Mouse (Mus musculus): ENCODE measurements around the gene Ksr2. TPM values are rescaled to one million over a fixed set of nuclear protein-coding genes. Genes with fewer than 3 reads are reported as not detected.

Gene Ksr2
- total and polyA plus RNA-seq, 3 experiments: 0.36 to 1.3 (median 1.2) TPM

- no peaks in the 10 kb centered on the region for H3K79me2 ChIP-seq (replicated peaks; ENCODE audit: control insufficient read depth, extremely low read depth, insufficient read depth, poor library complexity, severe bottlenecking)
- H3K9me3 ChIP-seq (replicated peaks; ENCODE audit: low read length): no peaks in the 10 kb centered on the region
- H3K4me3 ChIP-seq (replicated peaks in 1 of 3; ENCODE audit: low read depth in 2 of 3, low read length in 2 of 3, poor library complexity in 1 of 3): no peak overlapping the region
- H3K36me3 ChIP-seq (replicated peaks in 1 of 2; ENCODE audit: control insufficient read depth in 1 of 2, insufficient read depth in 1 of 2, low read length in 1 of 2): no peaks in the 10 kb centered on the region
- H3K27me3 ChIP-seq (replicated peaks): no peaks in the 10 kb centered on the region
- H3K4me2 ChIP-seq (ENCODE audit: insufficient read depth, low read depth, poor library complexity, severe bottlenecking): no peak overlapping the region
- H3K4me1 ChIP-seq (ENCODE audit: control insufficient read depth in 1 of 2, insufficient read depth in 2 of 2): no peaks in the 10 kb centered on the region
- H3K9ac ChIP-seq (ENCODE audit: insufficient read depth, low read depth): no peak overlapping the region
- no peak for DNase-seq (ENCODE audit: extremely low read depth)
- TF ChIP-seq CHD1 (IDR thresholded peaks at IDR 0.05; ENCODE audit: low read depth, low read length) (no peak), ZMIZ1 (IDR thresholded peaks at IDR 0.05; ENCODE audit: low read depth, low read length) (no peak), MYC (IDR thresholded peaks at IDR 0.05; ENCODE audit: low read depth, low read length) (no peak), BHLHE40 (IDR thresholded peaks at IDR 0.05; ENCODE audit: low read depth, low read length) (no peak), ZKSCAN1 (IDR thresholded peaks at IDR 0.05; ENCODE audit: borderline replicate concordance, low read depth, low read length) (no peak)
- H3K27ac ChIP-seq (ENCODE audit: insufficient read depth, low read depth): no peak overlapping the region
- in situ Hi-C loops (cut with MboI; ENCODE audit: low pct_ligation_motif_present, low pct_unique_long_range_greater_than_20kb, low sequenced_read_pairs) (no loop called here), dilution Hi-C loops (cut with MboI; ENCODE audit: extremely low pct_ligation_motif_present, extremely low pct_unique_long_range_greater_than_20kb, low sequenced_read_pairs) (no loop called here)
These were observed 245.8 kb downstream of the Ksr2 start for GRCm38 (mm10) chr5:117659596-117659995.

DNA sequence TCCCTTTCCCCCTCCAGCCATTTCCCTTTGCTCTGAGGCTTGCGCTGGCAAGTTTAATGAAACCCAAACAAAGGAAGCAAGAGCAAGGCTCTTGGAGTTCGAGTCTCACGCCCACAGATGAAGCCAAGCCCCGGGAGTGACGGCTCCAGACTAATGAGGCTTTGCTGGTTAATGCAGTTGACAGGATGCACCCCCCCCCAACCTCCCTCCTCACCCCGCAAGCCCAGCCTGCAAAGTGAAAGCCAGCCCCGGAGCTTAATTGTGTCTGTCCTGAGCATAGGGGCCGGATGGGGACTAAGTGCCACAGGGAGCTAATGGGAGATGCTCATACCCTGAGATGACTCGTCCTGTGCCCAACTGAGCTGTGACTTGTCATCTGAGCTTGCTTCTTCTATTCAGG is 251.4 kb downstream of the Ksr2 start:
- no peak overlapping the region for H3K4me2 ChIP-seq (ENCODE audit: insufficient read depth, low read depth, poor library complexity, severe bottlenecking)
- no peaks in the 10 kb centered on the region for H3K79me2 ChIP-seq (replicated peaks; ENCODE audit: control insufficient read depth, extremely low read depth, insufficient read depth, poor library complexity, severe bottlenecking)
- DNase-seq (ENCODE audit: extremely low read depth): no peak

DNA sequence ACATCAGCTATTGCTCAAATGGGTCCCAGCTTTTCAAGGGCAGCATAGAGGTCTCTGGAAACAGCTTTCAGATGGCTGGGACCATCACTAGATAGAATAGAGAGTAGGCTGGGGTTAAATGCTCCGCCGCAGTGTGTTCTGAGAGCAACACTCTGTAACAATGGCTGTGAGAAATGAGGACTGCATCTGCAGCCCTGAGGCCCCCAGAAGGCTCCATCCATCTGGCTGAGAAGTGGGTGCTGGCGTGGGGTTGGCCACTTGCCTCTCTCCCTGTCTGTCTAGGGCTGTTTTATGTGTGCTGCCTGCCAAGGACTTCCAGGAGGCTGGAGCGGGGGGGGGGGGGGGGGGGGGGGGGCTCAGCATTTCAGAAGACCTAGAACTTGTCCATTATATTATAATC is 253.5 kb downstream of the Ksr2 start:
- no peak for TF ChIP-seq POLR2AphosphoS2 (IDR thresholded peaks at IDR 0.05; ENCODE audit: low read depth, low read length)
- TF ChIP-seq TCF12 (IDR thresholded peaks at IDR 0.05; ENCODE audit: low read depth, low read length): no peak
- TF ChIP-seq SMC3 (IDR thresholded peaks at IDR 0.05; ENCODE audit: low read depth, low read length): no peak
- TF ChIP-seq CTCF (conservative IDR thresholded peaks at IDR 0.05 in 1 of 2, IDR thresholded peaks at IDR 0.05 in 1 of 2; ENCODE audit: low read depth in 2 of 2, low read length in 2 of 2): no peak
- TF ChIP-seq ELF1 (IDR thresholded peaks at IDR 0.05; ENCODE audit: low read depth, low read length): no peak
- H3K27me3 ChIP-seq (replicated peaks): no peaks in the 10 kb centered on the region
- no peak for DNase-seq (ENCODE audit: extremely low read depth)
- no peak overlapping the region for H3K9ac ChIP-seq (ENCODE audit: insufficient read depth, low read depth)
- H3K4me3 ChIP-seq (replicated peaks in 1 of 3; ENCODE audit: low read depth in 2 of 3, low read length in 2 of 3, poor library complexity in 1 of 3): no peak overlapping the region
- in situ Hi-C loops (cut with MboI; ENCODE audit: low pct_ligation_motif_present, low pct_unique_long_range_greater_than_20kb, low sequenced_read_pairs): no loop called here
- no peaks in the 10 kb centered on the region for H3K79me2 ChIP-seq (replicated peaks; ENCODE audit: control insufficient read depth, extremely low read depth, insufficient read depth, poor library complexity, severe bottlenecking)
- H3K4me2 ChIP-seq (ENCODE audit: insufficient read depth, low read depth, poor library complexity, severe bottlenecking): no peak overlapping the region
- peaks cover 0 to 6% of the 10 kb centered on the region in 2 experiments; a peak in 2 of 4 replicates for H3K4me1 ChIP-seq (ENCODE audit: control insufficient read depth in 1 of 2, insufficient read depth in 2 of 2)
- no peaks in the 10 kb centered on the region for H3K36me3 ChIP-seq (replicated peaks in 1 of 2; ENCODE audit: control insufficient read depth in 1 of 2, insufficient read depth in 1 of 2, low read length in 1 of 2)
- no peak overlapping the region for H3K27ac ChIP-seq (ENCODE audit: insufficient read depth, low read depth)
- no peaks in the 10 kb centered on the region for H3K9me3 ChIP-seq (replicated peaks; ENCODE audit: low read length)
- dilution Hi-C loops (cut with MboI; ENCODE audit: extremely low pct_ligation_motif_present, extremely low pct_unique_long_range_greater_than_20kb, low sequenced_read_pairs): no loop called here

More for the DNA sequence above, 251.4 kb downstream of the Ksr2 start:
- Histone ChIP-seq H3K36me3 (replicated peaks in 1 of 2; ENCODE audit: control insufficient read depth in 1 of 2, insufficient read depth in 1 of 2, low read length in 1 of 2) (no peaks in the 10 kb centered on the region), H3K9ac (ENCODE audit: insufficient read depth, low read depth) (no peak overlapping the region), H3K27me3 (replicated peaks) (no peaks in the 10 kb centered on the region), H3K27ac (ENCODE audit: insufficient read depth, low read depth) (no peak overlapping the region), H3K4me1 (ENCODE audit: control insufficient read depth in 1 of 2, insufficient read depth in 2 of 2) (no peaks in the 10 kb centered on the region), H3K4me3 (replicated peaks in 1 of 3; ENCODE audit: low read depth in 2 of 3, low read length in 2 of 3, poor library complexity in 1 of 3) (no peak overlapping the region), H3K9me3 (replicated peaks; ENCODE audit: low read length) (no peaks in the 10 kb centered on the region)
- in situ Hi-C loops (cut with MboI; ENCODE audit: low pct_ligation_motif_present, low pct_unique_long_range_greater_than_20kb, low sequenced_read_pairs): no loop called here
- dilution Hi-C loops (cut with MboI; ENCODE audit: extremely low pct_ligation_motif_present, extremely low pct_unique_long_range_greater_than_20kb, low sequenced_read_pairs): no loop called here
- TF ChIP-seq BHLHE40 (IDR thresholded peaks at IDR 0.05; ENCODE audit: low read depth, low read length): no peak
- TF ChIP-seq SIN3A (IDR thresholded peaks at IDR 0.05; ENCODE audit: low read length): no peak
- no peak for TF ChIP-seq ZNF384 (IDR thresholded peaks at IDR 0.05; ENCODE audit: low read depth, low read length)
- no peak for TF ChIP-seq CHD2 (IDR thresholded peaks at IDR 0.05; ENCODE audit: low read length)
- no peak for TF ChIP-seq USF1 (IDR thresholded peaks at IDR 0.05; ENCODE audit: low read depth, low read length)
- TF ChIP-seq EP300 (IDR thresholded peaks at IDR 0.05; ENCODE audit: low read length): no peak
- TF ChIP-seq MXI1 (IDR thresholded peaks at IDR 0.05; ENCODE audit: low read depth, low read length): no peak
- no peak for TF ChIP-seq IRF4 (IDR thresholded peaks at IDR 0.05; ENCODE audit: low read depth, low read length)
- TF ChIP-seq GABPA (IDR thresholded peaks at IDR 0.05; ENCODE audit: insufficient replicate concordance, low read depth, low read length): no peak
- TF ChIP-seq NELFE (IDR thresholded peaks at IDR 0.05; ENCODE audit: low read depth, low read length): no peak
- TF ChIP-seq MAZ (IDR thresholded peaks at IDR 0.05; ENCODE audit: low read depth, low read length): no peak
- no peak for TF ChIP-seq CTCF (conservative IDR thresholded peaks at IDR 0.05 in 1 of 2, IDR thresholded peaks at IDR 0.05 in 1 of 2; ENCODE audit: low read depth in 2 of 2, low read length in 2 of 2)
- no peak for TF ChIP-seq MEF2A (IDR thresholded peaks at IDR 0.05; ENCODE audit: borderline replicate concordance, low read depth, low read length)
- no peak for TF ChIP-seq POLR2A (IDR thresholded peaks at IDR 0.05; ENCODE audit: low read depth, low read length)
- no peak for TF ChIP-seq ELF1 (IDR thresholded peaks at IDR 0.05; ENCODE audit: low read depth, low read length)
